Mouse (Mus musculus) spleen, adult 2 months (tissue): ENCODE data around the gene Nectin4. TPM values are rescaled to one million over a fixed set of nuclear protein-coding genes. Genes with fewer than 3 reads are reported as not detected.

Experiments
- DNase-seq, 2 experiments: peaks; one replicate each; pipeline versions ENCODE4 v3.0.0 to v3.0.0-alpha.2; 2012 to 2021; ENCODE audit warnings: low spot score in 2 of 2, low read depth in 1 of 2
- H3K27ac ChIP-seq: fragments of 200-500 bp; 2 replicates; pipeline ENCODE4 v1.5.1; 2012; ENCODE audit warnings: low read length, inconsistent platforms; ENCODE audit not compliant: insufficient read depth
- H3K27me3 ChIP-seq: fragments of 200-500 bp; 2 replicates; pipeline ENCODE4 v1.6.1; 2012; ENCODE audit warnings: mild to moderate bottlenecking, moderate library complexity, low read length, inconsistent platforms; ENCODE audit not compliant: control insufficient read depth, insufficient read depth
- H3K36me3 ChIP-seq: fragments of 200-500 bp; 2 replicates; pipeline ENCODE4 v1.6.1; 2012; ENCODE audit warnings: mild to moderate bottlenecking, low read length, inconsistent platforms; ENCODE audit not compliant: control insufficient read depth, insufficient read depth
- H3K4me1 ChIP-seq: fragments of 200-500 bp; 2 replicates; pipeline ENCODE4 v1.6.1; 2011; ENCODE audit warnings: inconsistent platforms; ENCODE audit not compliant: control insufficient read depth, insufficient read depth, insufficient read length
- H3K4me3 ChIP-seq: fragments of 200-500 bp; 2 replicates; pipeline ENCODE4 v1.5.1; 2011; ENCODE audit warnings: mild to moderate bottlenecking, inconsistent platforms; ENCODE audit not compliant: insufficient read depth, insufficient read length; ENCODE audit errors: extremely low read depth
- CTCF ChIP-seq: fragments of 200-500 bp; IDR thresholded peaks from 2 replicates; pipeline ENCODE4 v1.5.1; 2011; ENCODE audit warnings: mild to moderate bottlenecking, inconsistent platforms; ENCODE audit not compliant: insufficient read depth, insufficient read length, insufficient replicate concordance; ENCODE audit errors: extremely low read depth
- POLR2A ChIP-seq: fragments of 200-500 bp; IDR thresholded peaks from 2 replicates; pipeline ENCODE4 v1.6.1; 2011; ENCODE audit warnings: low read depth, low read length, inconsistent platforms
- WGBS: fragments of 180-500 bp; shearing (Covaris S2); methylation state at CpG from one replicate; pipeline ENCODE4 v1.1.7; 2018; 5-methylcytosine and 5-hydroxymethylcytosine counted together
- polyA plus RNA-seq: library from polyadenylated mRNA; depleted of rRNA; stranded (reverse); fragments of >200 nt; gene quantifications from 2 replicates; pipeline ENCODE4 v1.2.3, GENCODE M21; 2012

Nectin4 gene
- polyA plus RNA-seq, 1 experiment: 1.4 TPM

- H3K4me1 ChIP-seq: no peaks in the 10 kb centered on the region
- H3K4me3 ChIP-seq: no peak overlapping the region
- peaks cover 47% of the 10 kb centered on the region for H3K36me3 ChIP-seq
- 97% methylated on average over 5 of the region's 5 CpGs for WGBS
- no peak for TF ChIP-seq CTCF
- TF ChIP-seq POLR2A: no peak
- DNase-seq: no peak
- H3K27me3 ChIP-seq: no peaks in the 10 kb centered on the region
- H3K27ac ChIP-seq: no peak overlapping the region
Observed at GRCm38 (mm10) chr1:171419905-171420304, 50.0 kb downstream of the Nectin4 start.

- DNase-seq: no peak
- no peaks in the 10 kb centered on the region for H3K4me1 ChIP-seq
- H3K27ac ChIP-seq: no peak overlapping the region
- no peak overlapping the region for H3K4me3 ChIP-seq
- WGBS: 79% methylated on average over 8 of the region's 8 CpGs
- no peak for TF ChIP-seq POLR2A
- TF ChIP-seq CTCF: no peak
- H3K27me3 ChIP-seq: no peaks in the 10 kb centered on the region
- H3K36me3 ChIP-seq: peaks cover 27% of the 10 kb centered on the region
Observed at GRCm38 (mm10) chr1:171422504-171423095, 52.7 kb downstream of the Nectin4 start.

- DNase-seq: no peak
- Histone ChIP-seq H3K4me1 (no peaks in the 10 kb centered on the region), H3K4me3 (no peak overlapping the region), H3K36me3 (peaks cover 10% of the 10 kb centered on the region), H3K27ac (no peak overlapping the region), H3K27me3 (no peaks in the 10 kb centered on the region)
- WGBS: 80% methylated on average over 5 of the region's 5 CpGs
- TF ChIP-seq POLR2A: no peak
- TF ChIP-seq CTCF: no peak
Observed at GRCm38 (mm10) chr1:171424638-171425037, 54.7 kb downstream of the Nectin4 start.

- H3K27ac ChIP-seq: no peak overlapping the region
- no peak for DNase-seq
- no peak for TF ChIP-seq POLR2A
- no peak for TF ChIP-seq CTCF
- H3K27me3 ChIP-seq: no peaks in the 10 kb centered on the region
- WGBS: 85% methylated on average over 4 of the region's 4 CpGs
- no peak overlapping the region for H3K4me3 ChIP-seq
- peaks cover 5% of the 10 kb centered on the region; the same call in 1 of the 2 replicates for H3K36me3 ChIP-seq
- H3K4me1 ChIP-seq: no peaks in the 10 kb centered on the region
Observed at GRCm38 (mm10) chr1:171425126-171425525, 55.2 kb downstream of the Nectin4 start.

GRCm38 (mm10) chr1:171432158-171432557, 62.3 kb downstream of the Nectin4 start:
- no peak for DNase-seq
- TF ChIP-seq POLR2A (no peak), CTCF (no peak)
- WGBS: 73% methylated on average over 5 of the region's 5 CpGs
- Histone ChIP-seq H3K27ac (no peak overlapping the region), H3K4me3 (no peak overlapping the region), H3K27me3 (no peaks in the 10 kb centered on the region), H3K36me3 (no peaks in the 10 kb centered on the region), H3K4me1 (peaks cover 1% of the 10 kb centered on the region; the same call in 1 of the 2 replicates)

GRCm38 (mm10) chr1:171435288-171435814, 65.5 kb downstream of the Nectin4 start:
- Histone ChIP-seq H3K36me3 (no peaks in the 10 kb centered on the region), H3K27me3 (peaks cover 6% of the 10 kb centered on the region; the same call in 1 of the 2 replicates), H3K4me1 (peaks cover 9% of the 10 kb centered on the region), H3K27ac (no peak overlapping the region), H3K4me3 (no peak overlapping the region)
- WGBS: 81% methylated on average over 7 of the region's 7 CpGs
- TF ChIP-seq CTCF (no peak), POLR2A (no peak)
- DNase-seq: no peak

- peaks cover 9% of the 10 kb centered on the region for H3K4me1 ChIP-seq
- H3K27ac ChIP-seq: no peak overlapping the region
- no peaks in the 10 kb centered on the region for H3K36me3 ChIP-seq
- TF ChIP-seq CTCF: no peak
- TF ChIP-seq POLR2A: no peak
- no peak overlapping the region for H3K4me3 ChIP-seq
- WGBS: 96% methylated on average over 1 of the region's 1 CpGs
- peaks cover 6% of the 10 kb centered on the region; the same call in 1 of the 2 replicates for H3K27me3 ChIP-seq
- DNase-seq: no peak
Observed at GRCm38 (mm10) chr1:171435974-171436373, 66.1 kb downstream of the Nectin4 start.
